Mouse (Mus musculus) lung, postnatal 36 days (tissue): ENCODE results near the gene Wwp2.
A peak's percentile ranks its signal among the peaks of the same experiment; 100 is the strongest.

Source experiments
- DNase-seq: peaks from one replicate; pipeline ENCODE4 v3.0.0; 2022; ENCODE audit warnings: mixed read lengths

Wwp2 gene

DNA sequence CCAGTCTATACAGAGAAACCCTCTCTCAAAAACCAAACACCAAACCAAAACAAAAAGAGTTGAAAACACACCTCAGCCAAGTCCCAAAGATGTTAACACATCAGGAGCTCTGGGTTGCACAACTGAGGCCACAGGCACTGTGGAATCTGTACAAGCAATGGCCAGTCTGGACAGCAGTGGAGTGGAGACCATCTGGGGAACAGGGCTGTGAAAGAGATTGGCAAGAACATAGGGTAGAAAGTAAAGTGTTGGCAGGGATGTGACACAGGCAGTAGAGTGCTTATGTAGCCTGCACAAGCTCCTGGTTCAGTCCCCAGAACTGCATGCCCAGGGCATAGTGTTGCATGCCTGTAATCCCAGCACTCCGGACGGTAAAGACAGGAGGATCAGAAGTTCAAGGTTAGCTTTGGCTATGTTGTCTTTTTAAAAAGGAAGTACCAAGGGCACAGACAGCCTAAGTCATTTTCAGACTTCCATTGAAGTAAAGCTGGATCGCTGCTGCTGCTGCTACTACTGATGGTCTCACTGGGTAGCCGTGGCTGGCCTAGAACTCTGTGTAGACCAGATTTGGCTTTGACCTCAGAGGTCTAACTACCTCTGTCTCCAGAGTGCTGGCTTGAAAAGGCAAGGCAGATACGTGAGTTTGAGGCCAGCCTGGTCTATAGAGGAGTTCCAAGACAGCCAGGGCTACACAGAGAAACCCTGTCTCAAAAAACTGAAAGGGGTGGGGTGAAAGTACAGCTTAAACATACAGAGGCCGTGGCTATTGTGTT lies 79.0 kb downstream of the Wwp2 start:
- peak; percentile 52 for DNase-seq

- DNase-seq = no peak
Measured at GRCm38 (mm10) chr8:107518726-107519125, 82.6 kb downstream of the Wwp2 start.

DNA sequence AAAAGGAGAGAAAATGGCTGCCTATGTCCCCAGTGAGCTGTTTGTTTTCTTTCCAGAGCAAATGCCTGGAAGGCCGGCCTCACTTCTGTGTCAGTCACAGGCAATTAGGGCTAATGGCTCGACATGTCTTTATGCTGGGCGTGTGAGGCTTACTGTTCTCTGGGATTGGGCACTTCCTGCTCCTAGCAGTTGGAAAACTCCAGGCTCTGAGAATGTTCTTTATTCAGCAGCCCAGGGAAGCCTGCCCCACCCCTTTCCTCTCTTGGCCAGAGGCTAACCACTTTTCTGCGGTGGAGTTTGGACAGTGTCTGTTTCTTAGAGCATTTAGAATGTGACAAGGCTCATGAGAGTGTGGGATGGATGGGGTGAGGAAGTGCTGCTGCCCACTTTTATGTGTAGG lies 83.7 kb downstream of the Wwp2 start:
- peak; percentile 60 for DNase-seq

- DNase-seq = no peak
Measured at GRCm38 (mm10) chr8:107521788-107522554, 85.8 kb downstream of the Wwp2 start.

- DNase-seq = no peak
Measured at GRCm38 (mm10) chr8:107522555-107522833, 86.3 kb downstream of the Wwp2 start.

DNA sequence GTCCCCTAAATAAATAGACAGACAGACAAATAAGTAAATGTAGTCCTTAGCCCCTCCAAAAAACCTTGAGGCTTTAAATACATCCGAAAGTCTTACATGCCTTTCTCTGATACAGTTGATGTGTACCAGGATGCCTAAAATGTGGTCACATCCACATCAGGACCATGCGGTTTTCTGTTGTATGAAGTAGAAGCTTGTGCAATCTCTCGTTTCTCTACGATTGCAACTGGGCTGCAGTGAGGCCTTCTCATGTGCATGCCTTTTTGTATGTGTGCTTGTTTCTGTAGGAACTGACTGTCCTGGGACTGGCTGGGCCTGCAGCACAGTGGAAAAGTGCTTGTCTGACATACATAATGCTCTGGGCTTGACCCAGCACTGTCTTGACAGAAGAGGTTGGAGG lies 88.4 kb downstream of the Wwp2 start:
- no peak for DNase-seq

GRCm38 (mm10) chr8:107528786-107529185 lies 92.6 kb downstream of the Wwp2 start:
- no peak for DNase-seq

DNA sequence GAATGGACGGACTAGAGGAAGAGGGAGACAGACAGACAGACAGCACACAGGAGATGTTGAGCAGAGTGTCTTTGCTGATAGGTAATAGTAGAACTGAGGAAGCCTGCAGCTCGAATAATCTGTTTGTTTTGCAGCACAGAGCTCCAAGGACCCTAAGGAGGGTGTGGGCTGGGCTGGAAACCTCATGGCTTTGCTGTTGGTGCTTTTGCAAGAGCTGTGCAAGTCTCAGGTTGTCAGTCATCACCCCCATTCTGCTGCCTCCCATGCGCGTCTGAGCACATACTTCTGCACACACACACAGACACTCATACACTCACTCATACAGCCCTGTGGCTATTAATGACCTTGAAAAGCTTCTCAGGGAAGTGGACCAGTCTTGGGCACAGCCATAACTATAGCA lies 101.3 kb downstream of the Wwp2 start:
- DNase-seq = no peak

GRCm38 (mm10) chr8:107540623-107541022 lies 104.5 kb downstream of the Wwp2 start:
- DNase-seq = no peak

- DNase-seq = no peak
Measured at GRCm38 (mm10) chr8:107541369-107541768, 105.2 kb downstream of the Wwp2 start.

DNA sequence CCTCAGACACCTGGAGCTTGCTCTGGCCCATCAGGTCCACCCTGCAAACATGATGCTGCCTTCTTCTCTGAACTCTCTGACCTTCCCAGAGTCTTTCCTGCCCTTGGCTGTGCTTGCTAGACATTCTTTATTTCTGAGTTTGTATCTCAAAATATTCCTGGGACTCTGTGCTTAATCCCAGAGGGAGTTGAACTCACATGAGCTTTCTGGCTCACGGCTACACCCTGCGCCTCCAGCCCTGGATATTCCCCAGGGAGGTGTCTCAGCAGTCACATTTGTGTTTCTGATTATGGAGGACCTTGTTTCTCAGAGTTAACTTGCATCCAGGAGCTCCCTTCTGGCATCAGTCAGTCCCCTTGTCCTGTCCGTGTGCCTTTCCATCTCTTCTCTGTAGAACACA lies 106.0 kb downstream of the Wwp2 start:
- DNase-seq = no peak

GRCm38 (mm10) chr8:107543714-107544113 lies 107.5 kb downstream of the Wwp2 start:
- DNase-seq = no peak

GRCm38 (mm10) chr8:107544211-107544610 lies 108.0 kb downstream of the Wwp2 start:
- DNase-seq = no peak

DNA sequence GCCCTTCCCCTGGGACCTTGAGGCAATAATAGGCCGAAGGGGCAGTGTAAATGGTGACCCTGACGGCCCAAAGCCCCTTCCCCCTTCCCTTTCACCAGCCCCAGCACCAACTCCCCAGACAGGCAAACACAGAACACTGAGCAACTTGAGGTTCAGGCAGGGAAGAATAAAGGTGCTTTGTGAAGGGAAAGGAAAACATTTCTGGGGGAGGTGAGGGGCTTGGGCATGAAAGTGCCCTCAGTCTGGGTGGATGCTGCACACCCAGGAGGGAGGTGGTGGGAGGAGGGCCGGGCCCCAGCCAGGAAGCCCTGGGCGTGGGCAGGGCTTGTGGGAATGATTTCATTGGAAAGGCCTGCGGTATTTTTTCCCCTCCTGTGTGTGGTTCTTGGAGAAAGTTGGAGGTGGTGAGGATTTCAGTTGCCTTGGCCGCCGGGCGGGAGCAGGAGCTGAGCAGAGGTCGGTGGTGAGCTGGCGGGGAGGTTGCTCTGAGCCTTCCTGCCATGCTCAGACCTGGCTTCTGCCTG lies 108.5 kb downstream of the Wwp2 start:
- peak; percentile 21 for DNase-seq

DNA sequence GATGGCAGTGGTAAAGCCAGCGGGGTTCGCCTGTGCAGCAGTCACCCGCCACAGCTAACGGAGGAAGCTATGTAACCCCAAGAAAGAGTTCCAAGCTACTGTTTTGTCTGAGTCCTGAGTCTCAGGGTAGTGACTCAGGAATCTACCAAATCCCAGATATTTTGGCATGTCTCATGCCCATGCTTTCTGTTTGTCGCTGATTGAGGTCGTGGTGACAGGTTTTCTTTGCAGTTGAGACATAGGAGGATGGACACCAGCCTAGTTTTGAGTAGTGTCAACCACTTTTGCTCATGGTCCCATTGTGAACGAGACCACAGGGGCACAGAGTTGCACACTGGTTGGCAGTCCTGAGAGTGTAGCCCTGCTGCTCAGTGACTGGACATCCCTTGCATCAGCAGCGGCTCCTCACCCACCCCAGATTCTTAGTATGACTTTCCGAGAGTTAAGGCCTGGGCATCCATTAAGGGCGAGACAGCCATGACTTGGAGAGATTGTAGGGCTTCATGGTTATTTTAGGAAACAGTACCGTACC lies 109.5 kb downstream of the Wwp2 start:
- peak; percentile 8 for DNase-seq

DNA sequence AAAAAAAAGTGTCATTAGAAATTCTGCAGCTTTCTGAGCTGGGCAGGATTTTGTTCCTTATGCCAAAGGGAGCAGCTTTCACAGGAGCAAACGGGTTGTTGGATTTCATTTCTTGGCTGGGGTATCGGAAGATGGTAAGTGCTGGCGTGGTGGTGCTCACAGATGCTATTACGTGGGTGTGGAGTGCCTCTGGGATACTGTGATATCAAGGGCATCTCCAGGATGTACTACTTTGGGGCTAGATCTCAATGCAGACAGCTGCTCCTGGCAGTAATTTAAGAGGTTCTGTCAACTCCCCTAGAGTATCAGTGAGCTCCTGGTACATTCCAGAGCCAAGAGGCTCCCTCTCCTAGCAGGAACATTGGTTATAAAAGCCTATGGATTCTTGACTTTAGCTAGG lies 110.0 kb downstream of the Wwp2 start:
- DNase-seq = no peak

DNA sequence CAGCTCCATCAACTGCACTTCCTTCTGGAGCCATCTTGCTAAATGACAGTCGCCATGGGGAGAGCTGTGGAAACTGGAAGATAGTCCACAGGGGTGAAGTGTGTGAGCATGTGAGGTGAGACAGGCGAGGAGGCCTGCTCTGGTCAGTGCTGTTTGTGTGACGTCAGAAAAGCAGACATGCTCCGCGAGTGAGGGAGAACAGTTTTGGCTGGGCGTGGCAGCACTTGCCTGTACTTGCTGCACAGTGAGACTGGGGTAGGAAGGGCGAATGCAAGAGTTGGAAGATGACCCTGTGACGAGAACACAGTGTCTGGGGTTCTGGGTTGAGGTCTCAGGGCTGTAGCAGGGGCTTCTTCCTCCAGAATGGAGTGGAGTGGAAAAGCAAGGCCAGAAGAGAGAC lies 110.7 kb downstream of the Wwp2 start:
- no peak for DNase-seq

DNA sequence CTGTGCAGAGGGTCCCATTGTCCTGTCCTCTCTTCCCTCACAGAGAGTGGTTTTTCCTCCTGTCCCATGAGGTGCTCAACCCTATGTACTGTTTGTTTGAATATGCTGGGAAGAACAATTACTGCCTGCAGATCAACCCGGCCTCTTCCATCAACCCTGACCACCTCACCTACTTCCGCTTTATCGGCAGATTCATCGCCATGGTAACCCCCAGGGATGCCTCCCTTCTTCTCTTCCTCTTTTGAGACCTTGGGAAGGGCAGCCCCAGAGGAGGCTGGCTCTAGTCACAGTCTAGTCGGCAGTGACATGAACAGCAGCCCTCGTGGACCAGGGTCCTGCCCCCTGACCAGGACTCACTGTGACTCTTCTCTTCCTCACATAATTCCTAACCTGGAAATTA lies 116.1 kb downstream of the Wwp2 start:
- DNase-seq = peak; percentile 57

DNA sequence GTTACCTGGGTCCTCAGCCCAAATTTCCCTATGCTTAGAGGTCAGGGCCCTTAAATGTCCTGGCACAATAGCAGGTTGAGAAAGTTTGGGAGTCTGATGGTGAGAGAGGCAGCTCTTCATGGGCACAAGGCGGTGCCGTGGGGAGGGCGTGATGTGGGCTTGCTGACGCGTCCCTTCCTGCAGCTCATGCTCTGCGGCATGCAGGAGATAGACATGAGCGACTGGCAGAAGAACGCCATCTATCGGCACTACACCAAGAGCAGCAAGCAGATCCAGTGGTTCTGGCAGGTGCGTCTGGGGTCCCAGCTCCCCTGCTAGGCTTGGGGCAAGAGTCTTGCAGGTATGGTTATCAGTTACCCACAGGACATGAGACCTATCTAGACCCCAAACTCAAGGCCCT lies 119.1 kb downstream of the Wwp2 start:
- DNase-seq = no peak

DNA sequence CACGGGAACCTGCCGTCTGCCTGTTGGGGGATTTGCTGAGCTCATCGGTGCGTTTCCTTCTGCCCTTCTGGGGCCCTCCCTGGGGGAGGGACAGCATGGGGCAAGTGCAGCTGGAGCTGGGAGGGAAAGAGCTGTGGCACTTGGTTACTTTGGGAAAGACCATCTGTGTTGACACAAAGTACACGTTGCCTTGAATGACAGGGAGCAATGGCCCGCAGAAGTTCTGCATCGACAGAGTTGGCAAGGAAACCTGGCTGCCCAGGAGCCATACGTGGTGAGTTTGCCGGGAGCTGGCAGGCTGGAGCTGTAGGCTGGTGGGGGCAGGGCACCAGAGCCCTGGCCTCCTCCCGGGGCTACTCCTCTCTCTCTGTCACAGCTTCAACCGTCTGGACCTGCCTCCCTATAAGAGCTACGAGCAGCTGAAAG lies 120.4 kb downstream of the Wwp2 start:
- no peak for DNase-seq

DNA sequence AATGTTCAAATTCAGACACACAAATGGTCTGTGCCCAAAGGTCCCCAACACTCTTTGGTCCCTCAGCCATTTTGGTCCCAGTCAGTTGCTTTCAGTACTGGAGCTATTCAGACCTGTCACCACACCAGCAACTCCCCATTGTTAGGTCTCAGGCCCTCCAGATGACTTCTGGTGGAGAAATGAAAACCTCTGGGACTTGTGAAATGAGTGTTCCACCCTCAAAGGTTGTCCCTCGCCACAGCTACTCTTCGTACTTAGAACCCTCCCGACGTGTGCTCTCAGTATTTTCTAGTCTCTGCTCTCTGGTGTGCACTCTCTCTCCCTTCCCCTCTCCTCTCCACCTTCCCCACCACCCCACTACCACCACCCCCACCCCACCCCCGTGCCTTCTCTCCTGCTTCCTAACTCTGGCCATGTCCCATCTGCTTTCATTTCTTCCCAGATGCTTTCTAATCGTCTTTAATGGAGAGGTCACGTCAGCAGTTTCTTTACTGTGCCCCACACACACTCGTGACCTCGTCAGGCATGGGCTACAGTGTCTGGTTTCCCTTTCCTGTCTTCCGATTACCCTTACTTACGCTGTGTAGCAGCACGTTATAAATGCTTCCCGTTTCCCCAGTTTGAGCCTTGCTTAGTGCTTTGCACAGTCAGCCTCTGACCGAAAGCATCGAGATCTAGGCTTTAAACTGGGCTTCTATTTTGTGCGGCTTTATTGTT lies 124.8 kb downstream of the Wwp2 start:
- peak; percentile 23 for DNase-seq

GRCm38 (mm10) chr8:107562164-107562563 lies 126.0 kb downstream of the Wwp2 start:
- no peak for DNase-seq

GRCm38 (mm10) chr8:107571046-107571445 lies 134.9 kb downstream of the Wwp2 start:
- DNase-seq = no peak
